Mouse (Mus musculus) cortical plate, adult 2 months (tissue): ENCODE data around the gene Olfr622.

ENCODE experiments used
- CTCF ChIP-seq: fragments of 200-500 bp; IDR thresholded peaks from 2 replicates; pipeline ENCODE4 v1.5.1; 2011; ENCODE audit warnings: mild to moderate bottlenecking, control low read depth, low read length; ENCODE audit not compliant: insufficient read depth; ENCODE audit errors: extremely low read depth
- POLR2A ChIP-seq: fragments of 200-500 bp; IDR thresholded peaks from 2 replicates; pipeline ENCODE4 v1.6.1; 2011; ENCODE audit warnings: mild to moderate bottlenecking, low read length, control low read depth; ENCODE audit not compliant: insufficient read depth; ENCODE audit errors: extremely low read depth

DNA sequence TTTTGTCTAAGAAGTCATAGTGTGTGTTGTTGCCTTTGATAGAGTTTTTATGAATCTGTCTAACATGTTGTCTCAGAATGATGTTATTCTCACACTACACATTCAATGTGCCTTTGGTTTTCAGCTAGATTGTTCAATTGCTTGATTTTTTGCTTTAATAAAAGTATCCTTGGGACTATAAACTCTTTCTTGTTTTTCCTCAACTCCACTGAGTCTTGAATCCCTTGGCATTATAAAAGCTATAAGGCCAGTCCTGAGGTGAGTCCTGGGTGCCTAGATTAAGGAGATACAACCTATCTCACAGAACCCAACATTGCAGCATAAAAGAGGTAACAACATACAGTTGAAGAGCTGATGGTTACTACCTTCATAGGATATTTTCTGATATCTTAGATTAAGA, 42.2 kb downstream of the Olfr622 start, which contains the start of gene Olfr619:
- TF ChIP-seq POLR2A = no peak
- no peak for TF ChIP-seq CTCF
